Mouse (Mus musculus): ENCODE measurements at regions not wholly inside any gene's neighbourhood (a gene's known extent, or its start where the extent isn't known, plus 50 kb on each side); places are given as distances from the start of the nearest gene placed in this dataset.
"Not testable (repeated sequence)": the region's sequence is repeated elsewhere in the genome, so short reads cannot be mapped to it uniquely, and the experiment has no call there.

- Histone ChIP-seq H3K4me3 (replicated peaks) (no peak overlapping the region), H3K9ac (replicated peaks) (no peak overlapping the region), H3K9me3 (replicated peaks) (no peaks in the 10 kb centered on the region), H3K27me3 (replicated peaks) (no peaks in the 10 kb centered on the region), H3K4me2 (no peak overlapping the region), H3K4me1 (no peaks in the 10 kb centered on the region), H3K36me3 (no peaks in the 10 kb centered on the region), H3K27ac (replicated peaks) (no peak overlapping the region)
- no peak for ATAC-seq (ENCODE audit: low FRiP score)
Measured at GRCm38 (mm10) chr6:67791393-67791792, 255.8 kb upstream of the Tacstd2 start.

DNA sequence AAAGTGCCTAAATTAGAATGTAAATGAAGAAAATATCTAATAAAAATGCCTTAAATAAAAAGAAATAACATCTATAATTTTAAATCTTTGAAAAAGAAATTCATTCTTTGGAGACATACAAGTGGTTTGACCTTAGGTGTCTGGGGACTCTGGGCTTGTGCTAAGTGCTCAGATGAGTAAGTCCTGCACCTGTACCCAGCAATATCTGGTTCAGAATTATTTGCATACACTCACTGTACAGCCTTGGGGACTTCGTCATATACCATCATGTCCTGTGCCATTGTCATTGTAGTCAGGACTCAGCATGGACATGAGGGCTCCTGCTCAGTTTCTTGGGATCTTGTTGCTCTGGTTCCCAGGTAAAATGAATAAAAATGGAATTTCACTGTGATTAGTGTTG lies 255.1 kb upstream of the Tacstd2 start:
- Histone ChIP-seq H3K36me3 (no peaks in the 10 kb centered on the region), H3K4me1 (no peaks in the 10 kb centered on the region), H3K4me3 (replicated peaks) (no peak overlapping the region), H3K27ac (replicated peaks) (no peak overlapping the region), H3K4me2 (no peak overlapping the region), H3K27me3 (replicated peaks) (no peaks in the 10 kb centered on the region), H3K9ac (replicated peaks) (no peak overlapping the region), H3K9me3 (replicated peaks) (no peaks in the 10 kb centered on the region)
- WGBS = 95% methylated on average over 1 of the region's 1 CpGs
- no peak for ATAC-seq (ENCODE audit: low FRiP score)

- H3K9me3 ChIP-seq (replicated peaks) = no peaks in the 10 kb centered on the region
- H3K27me3 ChIP-seq (replicated peaks) = no peaks in the 10 kb centered on the region
- no peak overlapping the region for H3K4me2 ChIP-seq
- no peak overlapping the region for H3K27ac ChIP-seq (replicated peaks)
- no peak overlapping the region for H3K4me3 ChIP-seq (replicated peaks)
- no peak overlapping the region for H3K9ac ChIP-seq (replicated peaks)
- H3K36me3 ChIP-seq = no peaks in the 10 kb centered on the region
- H3K4me1 ChIP-seq = no peaks in the 10 kb centered on the region
- WGBS = 75% methylated on average over 7 of the region's 7 CpGs
- no peak for ATAC-seq (ENCODE audit: low FRiP score)
Measured at GRCm38 (mm10) chr6:67787091-67787765, 251.6 kb upstream of the Tacstd2 start.

GRCm38 (mm10) chr6:67778883-67779282 lies 243.3 kb upstream of the Tacstd2 start:
- no peaks in the 10 kb centered on the region for H3K4me1 ChIP-seq
- no peaks in the 10 kb centered on the region for H3K27me3 ChIP-seq (replicated peaks)
- no peak overlapping the region for H3K27ac ChIP-seq (replicated peaks)
- H3K9ac ChIP-seq (replicated peaks) = no peak overlapping the region
- ATAC-seq (ENCODE audit: low FRiP score) = no peak
- 60% methylated on average over 4 of the region's 4 CpGs for WGBS
- H3K4me3 ChIP-seq (replicated peaks) = no peak overlapping the region
- H3K9me3 ChIP-seq (replicated peaks) = no peaks in the 10 kb centered on the region
- no peak overlapping the region for H3K4me2 ChIP-seq
- no peaks in the 10 kb centered on the region for H3K36me3 ChIP-seq

GRCm38 (mm10) chr6:67754102-67754501 lies 218.5 kb upstream of the Tacstd2 start:
- ATAC-seq (ENCODE audit: low FRiP score); H3K4me1 ChIP-seq; H3K9me3 ChIP-seq (replicated peaks); H3K36me3 ChIP-seq; H3K27me3 ChIP-seq (replicated peaks); H3K4me2 ChIP-seq; H3K9ac ChIP-seq (replicated peaks); H3K27ac ChIP-seq (replicated peaks); H3K4me3 ChIP-seq (replicated peaks): not testable (repeated sequence)
- 82% methylated on average over 1 of the region's 1 CpGs for WGBS

DNA sequence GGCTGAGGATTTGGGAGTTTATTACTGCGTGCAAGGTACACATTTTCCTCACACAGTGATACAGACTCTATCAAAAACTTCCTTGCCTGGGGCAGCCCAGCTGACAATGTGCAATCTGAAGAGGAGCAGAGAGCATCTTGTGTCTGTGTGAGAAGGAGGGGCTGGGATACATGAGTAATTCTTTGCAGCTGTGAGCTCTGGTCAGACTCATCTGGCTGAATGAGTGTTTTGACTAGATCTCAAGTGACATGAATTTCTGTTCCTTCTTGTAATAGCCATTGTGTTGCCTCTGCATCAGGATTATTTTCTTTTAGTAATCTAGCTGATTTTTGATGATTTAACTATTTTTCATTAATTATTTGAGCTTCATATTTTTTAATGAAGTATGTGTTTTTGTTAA lies 190.0 kb upstream of the Tacstd2 start:
- H3K36me3 ChIP-seq = no peaks in the 10 kb centered on the region
- no peak overlapping the region for H3K27ac ChIP-seq (replicated peaks)
- ATAC-seq (ENCODE audit: low FRiP score) = no peak
- H3K9me3 ChIP-seq (replicated peaks) = no peaks in the 10 kb centered on the region
- H3K4me1 ChIP-seq = no peaks in the 10 kb centered on the region
- no peaks in the 10 kb centered on the region for H3K27me3 ChIP-seq (replicated peaks)
- H3K9ac ChIP-seq (replicated peaks) = no peak overlapping the region
- H3K4me2 ChIP-seq = no peak overlapping the region
- WGBS = 71% methylated on average over 1 of the region's 1 CpGs
- no peak overlapping the region for H3K4me3 ChIP-seq (replicated peaks)

DNA sequence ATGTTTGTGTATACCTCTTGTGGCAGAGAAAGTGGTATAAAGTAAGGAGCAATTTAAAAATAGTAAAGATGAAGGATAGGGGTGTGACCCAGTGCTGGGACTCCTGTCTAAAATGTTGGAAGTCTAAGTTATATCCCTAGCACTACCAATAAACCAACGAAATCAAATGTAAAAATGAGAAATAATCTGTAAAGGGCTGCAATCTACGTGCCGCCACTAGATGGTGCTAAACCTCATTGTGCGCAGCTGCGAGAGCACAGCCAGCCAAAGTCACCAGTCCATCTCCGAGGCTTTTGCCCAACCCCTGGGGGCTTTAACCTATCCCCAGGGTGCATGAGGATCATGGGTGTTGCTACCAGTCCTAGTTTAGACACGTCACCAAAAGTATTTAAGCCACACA lies 163.4 kb upstream of the Tacstd2 start:
- not testable (repeated sequence) for H3K9me3 ChIP-seq (replicated peaks); H3K4me3 ChIP-seq (replicated peaks); H3K4me2 ChIP-seq; H3K9ac ChIP-seq (replicated peaks); H3K27ac ChIP-seq (replicated peaks); ATAC-seq (ENCODE audit: low FRiP score); H3K4me1 ChIP-seq; H3K27me3 ChIP-seq (replicated peaks); H3K36me3 ChIP-seq
- WGBS = 15% methylated on average over 6 of the region's 7 CpGs

DNA sequence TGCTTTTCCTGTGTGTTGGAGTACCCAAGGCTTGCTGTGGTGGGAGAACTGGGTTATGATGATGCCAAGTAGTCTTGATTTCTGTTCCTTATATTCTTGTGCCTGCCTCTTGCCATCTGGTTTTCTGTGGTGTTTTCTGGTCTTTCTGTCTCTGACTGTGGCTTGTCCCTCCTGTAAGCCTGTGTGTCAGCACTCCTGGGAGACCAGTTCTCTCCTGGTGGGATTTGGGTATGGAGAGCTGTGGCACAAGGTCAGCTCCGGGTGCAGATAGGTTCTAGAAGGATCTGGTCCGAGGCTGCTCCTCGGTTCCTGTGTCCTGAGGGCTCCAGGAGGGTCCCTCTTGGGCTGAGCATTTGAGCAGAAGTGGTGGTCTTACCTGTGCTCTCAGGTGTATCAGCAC lies 155.4 kb upstream of the Tacstd2 start:
- not testable (repeated sequence) for H3K4me2 ChIP-seq; H3K9ac ChIP-seq (replicated peaks); H3K9me3 ChIP-seq (replicated peaks); H3K4me3 ChIP-seq (replicated peaks); H3K4me1 ChIP-seq; H3K27me3 ChIP-seq (replicated peaks); H3K36me3 ChIP-seq; H3K27ac ChIP-seq (replicated peaks); ATAC-seq (ENCODE audit: low FRiP score)
- WGBS = 74% methylated on average over 3 of the region's 3 CpGs

DNA sequence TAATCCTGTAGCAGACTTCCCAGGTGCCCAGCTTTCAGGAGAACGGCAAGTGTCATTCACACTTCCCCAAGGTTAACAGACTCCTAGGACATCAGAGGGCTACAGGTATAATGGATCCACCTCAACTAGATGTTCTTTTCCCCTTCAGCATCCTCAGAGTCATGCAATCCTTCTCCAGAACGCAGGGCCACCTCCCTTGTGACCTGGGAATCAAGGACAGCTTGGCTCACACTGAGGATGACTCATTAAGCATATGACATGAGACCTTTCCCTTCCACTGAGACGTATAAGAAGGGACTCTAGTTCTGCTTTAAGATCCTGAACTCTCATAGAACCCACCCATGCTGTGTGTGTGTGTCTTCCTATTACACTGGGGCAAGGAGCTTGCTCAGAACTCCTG lies 147.5 kb upstream of the Tacstd2 start:
- not testable (repeated sequence) for H3K4me3 ChIP-seq (replicated peaks); H3K27me3 ChIP-seq (replicated peaks); H3K9me3 ChIP-seq (replicated peaks); H3K27ac ChIP-seq (replicated peaks); H3K4me2 ChIP-seq; H3K9ac ChIP-seq (replicated peaks); H3K4me1 ChIP-seq; ATAC-seq (ENCODE audit: low FRiP score); H3K36me3 ChIP-seq
- 84% methylated on average over 3 of the region's 3 CpGs for WGBS

DNA sequence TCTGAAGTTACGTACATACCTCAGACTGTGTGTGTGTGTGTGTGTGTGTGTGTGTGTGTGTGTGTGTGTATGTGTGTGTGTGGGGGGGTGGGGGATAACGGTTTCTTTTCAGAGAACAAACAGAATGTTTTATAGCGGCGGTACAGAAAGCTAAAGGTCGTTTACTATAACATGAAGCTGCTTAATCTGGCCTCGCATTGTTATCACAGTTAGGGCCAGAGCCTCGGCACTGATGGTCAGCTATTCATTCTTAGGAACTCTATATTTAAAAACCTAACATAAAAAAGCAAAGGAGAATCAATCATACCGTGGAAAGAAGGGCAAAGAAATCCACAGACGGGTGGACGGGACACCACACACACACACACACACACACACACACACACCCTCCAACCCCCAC lies 146.0 kb upstream of the Tacstd2 start:
- WGBS = 56% methylated on average over 10 of the region's 10 CpGs
- H3K27ac ChIP-seq (replicated peaks); H3K4me2 ChIP-seq; H3K9ac ChIP-seq (replicated peaks); H3K27me3 ChIP-seq (replicated peaks); ATAC-seq (ENCODE audit: low FRiP score); H3K36me3 ChIP-seq; H3K4me1 ChIP-seq; H3K9me3 ChIP-seq (replicated peaks); H3K4me3 ChIP-seq (replicated peaks): not testable (repeated sequence)

DNA sequence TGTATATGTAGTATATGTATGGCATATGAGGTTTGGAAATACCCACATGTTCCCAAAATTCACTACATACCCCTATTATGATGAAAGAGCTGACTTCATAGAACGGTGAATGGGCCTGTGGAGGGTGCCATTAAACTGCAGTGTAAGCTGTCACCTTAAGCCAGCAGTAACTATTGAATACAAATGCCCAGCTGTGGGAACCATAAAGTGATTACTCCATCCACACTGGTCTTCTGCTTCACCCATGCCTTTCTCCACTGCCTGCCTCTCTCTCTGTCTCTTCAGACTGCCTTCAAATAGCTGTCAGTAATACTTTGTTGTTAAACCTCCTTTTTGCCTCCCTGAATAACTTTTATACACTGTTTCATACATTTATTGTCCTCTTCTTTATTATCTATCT lies 143.5 kb upstream of the Tacstd2 start:
- H3K27me3 ChIP-seq (replicated peaks); H3K4me2 ChIP-seq; H3K4me3 ChIP-seq (replicated peaks); ATAC-seq (ENCODE audit: low FRiP score); H3K27ac ChIP-seq (replicated peaks); H3K4me1 ChIP-seq; H3K36me3 ChIP-seq; H3K9me3 ChIP-seq (replicated peaks); H3K9ac ChIP-seq (replicated peaks): not testable (repeated sequence)
- WGBS = 25% methylated on average over 1 of the region's 1 CpGs

GRCm38 (mm10) chr6:67674717-67675116 lies 139.1 kb upstream of the Tacstd2 start:
- H3K27me3 ChIP-seq (replicated peaks); H3K9me3 ChIP-seq (replicated peaks); H3K4me3 ChIP-seq (replicated peaks); H3K27ac ChIP-seq (replicated peaks); H3K9ac ChIP-seq (replicated peaks); H3K4me1 ChIP-seq; H3K4me2 ChIP-seq; ATAC-seq (ENCODE audit: low FRiP score); H3K36me3 ChIP-seq: not testable (repeated sequence)
- WGBS = 91% methylated on average over 4 of the region's 4 CpGs

DNA sequence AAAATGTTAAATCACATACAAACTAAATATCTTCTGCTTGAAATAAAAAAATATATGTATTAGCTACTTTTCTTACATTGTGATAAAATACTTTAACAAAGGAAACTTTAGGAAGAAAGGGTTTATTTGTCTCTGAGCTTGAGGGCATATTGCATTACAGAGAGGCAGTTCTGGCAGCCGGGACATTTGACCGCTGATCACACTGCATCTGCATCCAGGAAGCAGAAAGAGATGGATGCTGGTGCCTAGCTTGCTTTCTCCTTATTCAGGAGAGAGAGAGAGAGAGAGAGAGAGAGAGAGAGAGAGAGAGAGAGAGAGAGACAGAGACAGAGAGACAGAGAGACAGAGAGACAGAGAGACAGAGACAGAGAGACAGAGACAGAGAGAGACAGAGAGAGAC lies 137.7 kb upstream of the Tacstd2 start:
- H3K27ac ChIP-seq (replicated peaks); H3K27me3 ChIP-seq (replicated peaks); H3K9me3 ChIP-seq (replicated peaks); H3K4me1 ChIP-seq; ATAC-seq (ENCODE audit: low FRiP score); H3K4me2 ChIP-seq; H3K36me3 ChIP-seq; H3K4me3 ChIP-seq (replicated peaks); H3K9ac ChIP-seq (replicated peaks): not testable (repeated sequence)
- WGBS = 72% methylated on average over 2 of the region's 2 CpGs

Data from neural tube, embryonic 15.5 days (tissue).